Mouse (Mus musculus): ENCODE results near the gene Usp32. TPM values are rescaled to one million over a fixed set of nuclear protein-coding genes. Genes with fewer than 3 reads are reported as not detected.
"Not testable (repeated sequence)": the region's sequence is repeated elsewhere in the genome, so short reads cannot be mapped to it uniquely, and the experiment has no call there.

Usp32 gene
- total RNA-seq, 2 experiments from 2014 or later = 122 to 126 TPM

GRCm38 (mm10) chr11:85167503-85167902, 27.5 kb upstream of the Usp32 start:
- no peak for TF ChIP-seq CTCF (IDR thresholded peaks at IDR 0.05)
- Histone ChIP-seq H3K4me3 (no peak overlapping the region), H3K27ac (no peak overlapping the region)
- DNase-seq (ENCODE audit: extremely low spot score in 1 of 2, low spot score in 2 of 2) = no peak
- intact Hi-C loops (cut with DNase I) = no loop called here

- no peak for TF ChIP-seq CTCF (IDR thresholded peaks at IDR 0.05)
- intact Hi-C loops (cut with DNase I) = no loop called here
These were observed 24.4 kb upstream of the Usp32 start for GRCm38 (mm10) chr11:85164371-85164770.

GRCm38 (mm10) chr11:85163014-85163413, 23.1 kb upstream of the Usp32 start:
- H3K27ac ChIP-seq; H3K4me3 ChIP-seq; DNase-seq (ENCODE audit: extremely low spot score in 1 of 2, low spot score in 2 of 2); intact Hi-C loops (cut with DNase I): not testable (repeated sequence)

More at GRCm38 (mm10) chr11:85164371-85164770, 24.4 kb upstream of the Usp32 start:
- DNase-seq (ENCODE audit: extremely low spot score in 1 of 2, low spot score in 2 of 2) = no peak
- Histone ChIP-seq H3K27ac (no peak overlapping the region), H3K4me3 (no peak overlapping the region)

- intact Hi-C loops (cut with DNase I) = no loop called here
- Histone ChIP-seq H3K27ac (no peak overlapping the region), H3K4me3 (no peak overlapping the region)
- no peak for DNase-seq (ENCODE audit: extremely low spot score in 1 of 2, low spot score in 2 of 2)
- no peak for TF ChIP-seq CTCF (IDR thresholded peaks at IDR 0.05)
These were observed 17.3 kb upstream of the Usp32 start for GRCm38 (mm10) chr11:85157301-85157700.

GRCm38 (mm10) chr11:85152256-85152930, 12.4 kb upstream of the Usp32 start:
- intact Hi-C loops (cut with DNase I) = no loop called here
- no peak for TF ChIP-seq CTCF (IDR thresholded peaks at IDR 0.05)
- Histone ChIP-seq H3K4me3 (no peak overlapping the region), H3K27ac (no peak overlapping the region)
- no peak for DNase-seq (ENCODE audit: extremely low spot score in 1 of 2, low spot score in 2 of 2)

GRCm38 (mm10) chr11:85138776-85139474, 1.0 kb downstream of the Usp32 start:
- DNase-seq (ENCODE audit: extremely low spot score in 1 of 2, low spot score in 2 of 2) = peak; percentile 10 to 11
- intact Hi-C loops (cut with DNase I) = no loop called here
- peak overlapping the region; percentile 91 for H3K27ac ChIP-seq
- peak overlapping the region; percentile 84 for H3K4me3 ChIP-seq
- no peak for TF ChIP-seq CTCF (IDR thresholded peaks at IDR 0.05)

GRCm38 (mm10) chr11:85131542-85131941, 8.4 kb downstream of the Usp32 start:
- TF ChIP-seq CTCF (IDR thresholded peaks at IDR 0.05) = no peak
- Histone ChIP-seq H3K27ac (no peak overlapping the region), H3K4me3 (no peak overlapping the region)
- DNase-seq (ENCODE audit: extremely low spot score in 1 of 2, low spot score in 2 of 2) = no peak
- intact Hi-C loops (cut with DNase I) = no loop called here

- Histone ChIP-seq H3K27ac (no peak overlapping the region), H3K4me3 (no peak overlapping the region)
- TF ChIP-seq CTCF (IDR thresholded peaks at IDR 0.05) = no peak
- DNase-seq (ENCODE audit: extremely low spot score in 1 of 2, low spot score in 2 of 2) = no peak
- intact Hi-C loops (cut with DNase I) = no loop called here
These were observed 11.1 kb downstream of the Usp32 start for GRCm38 (mm10) chr11:85128883-85129282.

- TF ChIP-seq CTCF (IDR thresholded peaks at IDR 0.05) = no peak
- Histone ChIP-seq H3K4me3 (no peak overlapping the region), H3K27ac (no peak overlapping the region)
- no peak for DNase-seq (ENCODE audit: extremely low spot score in 1 of 2, low spot score in 2 of 2)
- intact Hi-C loops (cut with DNase I) = no loop called here
These were observed 13.5 kb downstream of the Usp32 start for GRCm38 (mm10) chr11:85126257-85127102.

- DNase-seq (ENCODE audit: extremely low spot score in 1 of 2, low spot score in 2 of 2) = no peak
- no peak for TF ChIP-seq CTCF (IDR thresholded peaks at IDR 0.05)
- intact Hi-C loops (cut with DNase I) = no loop called here
These were observed 16.5 kb downstream of the Usp32 start for GRCm38 (mm10) chr11:85123267-85123992.

GRCm38 (mm10) chr11:85122073-85122472, 17.9 kb downstream of the Usp32 start:
- DNase-seq (ENCODE audit: extremely low spot score in 1 of 2, low spot score in 2 of 2) = no peak
- TF ChIP-seq CTCF (IDR thresholded peaks at IDR 0.05) = no peak
- intact Hi-C loops (cut with DNase I) = no loop called here
- Histone ChIP-seq H3K4me3 (no peak overlapping the region), H3K27ac (no peak overlapping the region)

More at GRCm38 (mm10) chr11:85123267-85123992, 16.5 kb downstream of the Usp32 start:
- Histone ChIP-seq H3K4me3 (no peak overlapping the region), H3K27ac (no peak overlapping the region)
